In genomic region chr11:35513343-35513742, GRCm38 (mm10) we compare ENCODE assay signal across 12 mouse cellular contexts.
DNase-seq lines count a peak whose midpoint lies in the region; ATAC-seq and TF ChIP-seq lines count a peak whose summit lies in the region.
"Had no signal": no experiment of that assay in that cellular context is flagged by ENCODE, and none has a peak within 500 bp of the region (broad histone marks: within the 10 kb centered on the region; RNA-seq: fewer than 3 reads in every experiment).

No protein-coding gene starts in this region.

- TF ChIP-seq POLR2A in liver, adult 2 months (IDR thresholded peaks at IDR 0.05; ENCODE audit: extremely low read depth, insufficient read depth, low read length): no peak

- H3K36me3 ChIP-seq in liver, adult 2 months (ENCODE audit: control insufficient read depth, insufficient read depth, low read length): no peaks in the 10 kb centered on the region
- no peaks in the 10 kb centered on the region for H3K36me3 ChIP-seq in forebrain, embryonic 16.5 days (ENCODE audit: control insufficient read depth, insufficient read depth)
- peaks cover 4% of the 10 kb centered on the region for H3K36me3 ChIP-seq in midbrain, embryonic 10.5 days
- H3K36me3 ChIP-seq: limb, embryonic 13.5 days had no signal

- H3K4me1 ChIP-seq in liver, adult 2 months (ENCODE audit: control insufficient read depth, insufficient read depth, low read length): peaks cover 6% of the 10 kb centered on the region; the same call in 1 of the 2 replicates
- peaks cover 11% of the 10 kb centered on the region for H3K4me1 ChIP-seq in forebrain, embryonic 16.5 days (replicated peaks; ENCODE audit: control insufficient read depth, insufficient read depth, low read length)
- H3K4me1 ChIP-seq in midbrain, embryonic 10.5 days: peaks cover 64% of the 10 kb centered on the region

- H3K79me2 ChIP-seq in liver, adult 2 months (ENCODE audit: control insufficient read depth, insufficient read depth, low read length): no peaks in the 10 kb centered on the region

- DNase-seq in liver, adult 2 months (ENCODE audit: extremely low read depth, low read depth, low spot score): peak; percentile 87
- no peak for DNase-seq in liver
- DNase-seq in midbrain, embryonic 10.5 days (ENCODE audit: low spot score): no peak
- no peak for DNase-seq in spleen, postnatal 4 days (ENCODE audit: low spot score in 2 of 2)
- no peak for DNase-seq in cerebellum, postnatal 25 days
- no peak for DNase-seq in left cerebral cortex, postnatal 10 days (ENCODE audit: extremely low spot score in 1 of 2, low spot score in 2 of 2)
- DNase-seq in c-Kit-positive CD71-positive TER-119-positive erythroid progenitor cells, embryonic 14.5 days (ENCODE audit: low spot score): no peak
- DNase-seq: adrenal gland, adult 2 months; cerebellum, adult 11 months; kidney, adult 18-20 months had no signal

- H3K27ac ChIP-seq in liver, adult 2 months (replicated peaks; ENCODE audit: insufficient read depth, low read depth, low read length): no peak overlapping the region
- H3K27ac ChIP-seq in forebrain, embryonic 16.5 days (ENCODE audit: low read length): no peak overlapping the region
- H3K27ac ChIP-seq in midbrain, embryonic 10.5 days (replicated peaks): peak overlapping the region; percentile 81
- H3K27ac ChIP-seq: limb, embryonic 13.5 days had no signal

- peak; percentile 66 for ATAC-seq in forebrain, embryonic 16.5 days

- H3K9me3 ChIP-seq in forebrain, embryonic 16.5 days (ENCODE audit: control insufficient read depth, low read length): 0 out of 2 replicates have a peak, but pooled peaks cover 4% of the 10 kb centered on the region
- no peaks in the 10 kb centered on the region for H3K9me3 ChIP-seq in midbrain, embryonic 10.5 days (replicated peaks)
- H3K9me3 ChIP-seq: limb, embryonic 13.5 days had no signal

- 14% methylated on average over 6 of the region's 6 CpGs for WGBS in liver, adult 2 months
- WGBS in forebrain, embryonic 16.5 days: 2% methylated on average over 6 of the region's 6 CpGs
- WGBS in midbrain, embryonic 10.5 days: 6% methylated on average over 6 of the region's 6 CpGs

- no peak overlapping the region for H3K4me3 ChIP-seq in liver, adult 2 months (ENCODE audit: insufficient read depth, low read depth, low read length)
- no peak overlapping the region for H3K4me3 ChIP-seq in forebrain, embryonic 16.5 days (replicated peaks; ENCODE audit: low read length)
- no peak overlapping the region for H3K4me3 ChIP-seq in midbrain, embryonic 10.5 days
- H3K4me3 ChIP-seq: limb, embryonic 13.5 days had no signal

- H3K9ac ChIP-seq in liver, adult 2 months (ENCODE audit: low read depth, low read length): no peak overlapping the region
- H3K9ac ChIP-seq in forebrain, embryonic 16.5 days (replicated peaks; ENCODE audit: low read depth, low read length): no peak overlapping the region
- H3K9ac ChIP-seq: limb, embryonic 13.5 days had no signal

- no peak for TF ChIP-seq CTCF in liver, adult 2 months (IDR thresholded peaks at IDR 0.05; ENCODE audit: low read depth, low read length)

- no peaks in the 10 kb centered on the region for H3K27me3 ChIP-seq in liver, adult 2 months (ENCODE audit: control insufficient read depth, insufficient read depth, low read length)
- peaks cover 11% of the 10 kb centered on the region for H3K27me3 ChIP-seq in forebrain, embryonic 16.5 days (replicated peaks; ENCODE audit: control insufficient read depth, insufficient read depth, low read length)
- H3K27me3 ChIP-seq in midbrain, embryonic 10.5 days (ENCODE audit: low read depth, poor library complexity, severe bottlenecking): peaks cover 29% of the 10 kb centered on the region
- H3K27me3 ChIP-seq: limb, embryonic 13.5 days had no signal

- H3K4me2 ChIP-seq in forebrain, embryonic 16.5 days (ENCODE audit: low read length): no peak overlapping the region
- H3K4me2 ChIP-seq: limb, embryonic 13.5 days had no signal

- intact Hi-C loops in left cerebral cortex, postnatal 10 days (cut with DNase I): no loop called here
